Mouse (Mus musculus) forebrain, embryonic 14.5 days (tissue): ENCODE measurements around the gene Spata48. TPM values are rescaled to one million over a fixed set of nuclear protein-coding genes. Genes with fewer than 3 reads are reported as not detected.

Source experiments
- ATAC-seq: fragments of 200-750 bp; cut with Nextera tagmentation; 2 replicates; pipeline ENCODE4 v1.8.0; 2017; ENCODE audit warnings: mild to moderate bottlenecking, moderate library complexity
- DNase-seq: peaks from one replicate; pipeline ENCODE4 v3.0.0-alpha.2; 2015; ENCODE audit warnings: low spot score
- H3K27ac ChIP-seq: fragments of 300-500 bp; sonication (generic); 2 replicates; pipeline ENCODE4 v1.5.1; 2014; ENCODE audit warnings: low read depth, mild to moderate bottlenecking, control low read depth, low read length, moderate library complexity
- H3K27me3 ChIP-seq: fragments of 300-500 bp; sonication (generic); replicated peaks from 2 replicates; pipeline ENCODE4 v1.6.1; 2014; ENCODE audit warnings: low read length, control low read depth, mixed read lengths; ENCODE audit not compliant: control insufficient read depth, insufficient read depth
- H3K36me3 ChIP-seq: fragments of 300-500 bp; sonication (generic); 2 replicates; pipeline ENCODE4 v1.6.1; 2014; ENCODE audit warnings: low read length, control low read depth; ENCODE audit not compliant: control insufficient read depth, insufficient read depth
- H3K4me1 ChIP-seq: fragments of 300-500 bp; sonication (generic); 2 replicates; pipeline ENCODE4 v1.6.1; 2014; ENCODE audit warnings: antibody characterized with exemption, low read length, control low read depth; ENCODE audit not compliant: control insufficient read depth, insufficient read depth
- H3K4me2 ChIP-seq: fragments of 300-500 bp; sonication (generic); 2 replicates; pipeline ENCODE4 v1.6.1; 2014; ENCODE audit warnings: mild to moderate bottlenecking, control low read depth, low read length
- H3K4me3 ChIP-seq: fragments of 300-500 bp; sonication (generic); 2 replicates; pipeline ENCODE4 v1.5.1; 2014; ENCODE audit warnings: low read depth, low read length, control low read depth
- H3K9ac ChIP-seq: fragments of 300-500 bp; sonication (generic); 2 replicates; pipeline ENCODE4 v1.6.1; 2014; ENCODE audit warnings: mild to moderate bottlenecking, low read length, control low read depth, moderate library complexity
- H3K9me3 ChIP-seq: fragments of 300-500 bp; sonication (generic); replicated peaks from 2 replicates; pipeline ENCODE4 v1.6.1; 2016; ENCODE audit warnings: low read length, control low read depth, mixed read lengths; ENCODE audit not compliant: control insufficient read depth
- WGBS: fragments of 180-500 bp; shearing (Covaris S2); extraction: QIAGEN DNeasy Blood & Tissue Kit; methylation state at CpG from one replicate; pipeline ENCODE4 v1.1.7; 2014; 5-methylcytosine and 5-hydroxymethylcytosine counted together
- polyA plus RNA-seq: library from polyadenylated mRNA; unstranded; fragments of >200 nt; fragmentation: Nextera tagmentation; extraction: Ambion mirVana; gene quantifications from 2 replicates; pipeline ENCODE4 v1.2.1, GENCODE M21; 2014

Gene Spata48
- polyA plus RNA-seq, 1 experiment from 2014 or later, result 1.2 TPM

- DNase-seq (no peak), ATAC-seq (no peak)
- Histone ChIP-seq H3K4me3 (no peak overlapping the region), H3K27me3 (no peaks in the 10 kb centered on the region), H3K9me3 (no peaks in the 10 kb centered on the region), H3K4me2 (no peak overlapping the region), H3K27ac (no peak overlapping the region), H3K4me1 (no peaks in the 10 kb centered on the region), H3K9ac (no peak overlapping the region), H3K36me3 (no peaks in the 10 kb centered on the region)
- 89% methylated on average over 1 of the region's 1 CpGs for WGBS
These were observed 94.3 kb downstream of the Spata48 start for GRCm38 (mm10) chr11:11556186-11556585.

GRCm38 (mm10) chr11:11557173-11557967 is 95.5 kb downstream of the Spata48 start:
- H3K4me3 ChIP-seq, result no peak overlapping the region
- 54% methylated on average over 11 of the region's 11 CpGs for WGBS
- H3K9me3 ChIP-seq, result no peaks in the 10 kb centered on the region
- H3K4me2 ChIP-seq, result no peak overlapping the region
- no peak overlapping the region for H3K27ac ChIP-seq
- no peaks in the 10 kb centered on the region for H3K4me1 ChIP-seq
- no peaks in the 10 kb centered on the region for H3K27me3 ChIP-seq
- no peaks in the 10 kb centered on the region for H3K36me3 ChIP-seq
- ATAC-seq (no peak), DNase-seq (peak; percentile 51)
- H3K9ac ChIP-seq, result no peak overlapping the region

GRCm38 (mm10) chr11:11558662-11559061 is 96.8 kb downstream of the Spata48 start:
- DNase-seq (no peak), ATAC-seq (no peak)
- H3K4me1 ChIP-seq, result no peaks in the 10 kb centered on the region
- no peaks in the 10 kb centered on the region for H3K27me3 ChIP-seq
- no peaks in the 10 kb centered on the region for H3K9me3 ChIP-seq
- 83% methylated on average over 3 of the region's 3 CpGs for WGBS
- no peak overlapping the region for H3K4me3 ChIP-seq
- H3K36me3 ChIP-seq, result no peaks in the 10 kb centered on the region
- no peak overlapping the region for H3K9ac ChIP-seq
- no peak overlapping the region for H3K4me2 ChIP-seq
- H3K27ac ChIP-seq, result no peak overlapping the region

- ATAC-seq (no peak), DNase-seq (no peak)
- Histone ChIP-seq H3K9ac (no peak overlapping the region), H3K4me3 (no peak overlapping the region), H3K4me1 (no peaks in the 10 kb centered on the region), H3K4me2 (no peak overlapping the region), H3K36me3 (no peaks in the 10 kb centered on the region), H3K27ac (no peak overlapping the region), H3K9me3 (no peaks in the 10 kb centered on the region), H3K27me3 (no peaks in the 10 kb centered on the region)
- 89% methylated on average over 7 of the region's 7 CpGs for WGBS
These were observed 97.3 kb downstream of the Spata48 start for GRCm38 (mm10) chr11:11559099-11559686.

- 96% methylated on average over 6 of the region's 6 CpGs for WGBS
- no peak for DNase-seq
- no peak overlapping the region for H3K4me3 ChIP-seq
- no peak for ATAC-seq
- H3K9me3 ChIP-seq, result no peaks in the 10 kb centered on the region
- H3K27ac ChIP-seq, result no peak overlapping the region
- no peaks in the 10 kb centered on the region for H3K4me1 ChIP-seq
- H3K9ac ChIP-seq, result no peak overlapping the region
- no peaks in the 10 kb centered on the region for H3K27me3 ChIP-seq
- no peaks in the 10 kb centered on the region for H3K36me3 ChIP-seq
- no peak overlapping the region for H3K4me2 ChIP-seq
These were observed 99.2 kb downstream of the Spata48 start for GRCm38 (mm10) chr11:11561118-11561517.

GRCm38 (mm10) chr11:11564266-11565044 is 102.6 kb downstream of the Spata48 start:
- no peaks in the 10 kb centered on the region for H3K36me3 ChIP-seq
- H3K9me3 ChIP-seq, result no peaks in the 10 kb centered on the region
- no peak overlapping the region for H3K9ac ChIP-seq
- no peak for ATAC-seq
- WGBS, result 84% methylated on average over 7 of the region's 7 CpGs
- no peak overlapping the region for H3K4me3 ChIP-seq
- peak; percentile 3 for DNase-seq
- no peaks in the 10 kb centered on the region for H3K27me3 ChIP-seq
- H3K4me1 ChIP-seq, result no peaks in the 10 kb centered on the region
- H3K27ac ChIP-seq, result no peak overlapping the region
- no peak overlapping the region for H3K4me2 ChIP-seq

Other genes with a start within 250 kb of the Spata48 start
- gene Zpbp, start 314 bp downstream of the Spata48 start, polyA plus RNA-seq, result 0.55 and 0.56 TPM in 2 replicates
- gene 4930512M02Rik, start 165.7 kb downstream of the Spata48 start, polyA plus RNA-seq, result not detected in 2 replicates
- gene Ikzf1, start 222.9 kb downstream of the Spata48 start, polyA plus RNA-seq, result 1.9 and 2.9 TPM in 2 replicates